Mouse (Mus musculus): Measurements from ENCODE around the gene Cybrd1. TPM values are rescaled to one million over a fixed set of nuclear protein-coding genes. Genes with fewer than 3 reads are reported as not detected.

Cybrd1 gene
- polyA plus RNA-seq, 1 experiment: 3.1 TPM

GRCm38 (mm10) chr2:71161558-71161957 is 43.8 kb downstream of the Cybrd1 start:
- no peak for DNase-seq
- Histone ChIP-seq H3K27me3 (ENCODE audit: control insufficient read depth, insufficient read depth, low read length) (no peaks in the 10 kb centered on the region), H3K27ac (ENCODE audit: control insufficient read depth, insufficient read depth, low read length) (no peak overlapping the region), H3K36me3 (ENCODE audit: control insufficient read depth, insufficient read depth, low read length) (no peaks in the 10 kb centered on the region), H3K4me3 (ENCODE audit: control insufficient read depth, insufficient read depth, low read length) (no peak overlapping the region), H3K4me1 (replicated peaks; ENCODE audit: control insufficient read depth, insufficient read depth, low read length) (peaks cover 7% of the 10 kb centered on the region)
- 89% methylated on average over 7 of the region's 7 CpGs for WGBS
- TF ChIP-seq CTCF (IDR thresholded peaks at IDR 0.05; ENCODE audit: borderline replicate concordance, control insufficient read depth, extremely low read depth, insufficient read depth, low read length, poor library complexity) (no peak), POLR2A (IDR thresholded peaks at IDR 0.05; ENCODE audit: control insufficient read depth, extremely low read depth, insufficient read depth, low read length, poor library complexity) (no peak)

GRCm38 (mm10) chr2:71162831-71163621 is 45.3 kb downstream of the Cybrd1 start:
- no peaks in the 10 kb centered on the region for H3K27me3 ChIP-seq (ENCODE audit: control insufficient read depth, insufficient read depth, low read length)
- WGBS: 87% methylated on average over 25 of the region's 25 CpGs
- no peak overlapping the region for H3K27ac ChIP-seq (ENCODE audit: control insufficient read depth, insufficient read depth, low read length)
- no peaks in the 10 kb centered on the region for H3K36me3 ChIP-seq (ENCODE audit: control insufficient read depth, insufficient read depth, low read length)
- no peak for DNase-seq
- peaks cover 7% of the 10 kb centered on the region for H3K4me1 ChIP-seq (replicated peaks; ENCODE audit: control insufficient read depth, insufficient read depth, low read length)
- TF ChIP-seq CTCF (IDR thresholded peaks at IDR 0.05; ENCODE audit: borderline replicate concordance, control insufficient read depth, extremely low read depth, insufficient read depth, low read length, poor library complexity) (no peak), POLR2A (IDR thresholded peaks at IDR 0.05; ENCODE audit: control insufficient read depth, extremely low read depth, insufficient read depth, low read length, poor library complexity) (no peak)
- no peak overlapping the region for H3K4me3 ChIP-seq (ENCODE audit: control insufficient read depth, insufficient read depth, low read length)

- no peak overlapping the region for H3K27ac ChIP-seq (ENCODE audit: control insufficient read depth, insufficient read depth, low read length)
- H3K4me1 ChIP-seq (replicated peaks; ENCODE audit: control insufficient read depth, insufficient read depth, low read length): no peaks in the 10 kb centered on the region
- DNase-seq: no peak
- TF ChIP-seq CTCF (IDR thresholded peaks at IDR 0.05; ENCODE audit: borderline replicate concordance, control insufficient read depth, extremely low read depth, insufficient read depth, low read length, poor library complexity) (no peak), POLR2A (IDR thresholded peaks at IDR 0.05; ENCODE audit: control insufficient read depth, extremely low read depth, insufficient read depth, low read length, poor library complexity) (no peak)
- 88% methylated on average over 4 of the region's 4 CpGs for WGBS
- H3K4me3 ChIP-seq (ENCODE audit: control insufficient read depth, insufficient read depth, low read length): no peak overlapping the region
- no peaks in the 10 kb centered on the region for H3K27me3 ChIP-seq (ENCODE audit: control insufficient read depth, insufficient read depth, low read length)
- H3K36me3 ChIP-seq (ENCODE audit: control insufficient read depth, insufficient read depth, low read length): no peaks in the 10 kb centered on the region
Observed at GRCm38 (mm10) chr2:71167211-71167610, 49.5 kb downstream of the Cybrd1 start.

GRCm38 (mm10) chr2:71168461-71169021 is 50.8 kb downstream of the Cybrd1 start:
- no peak for DNase-seq
- 80% methylated on average over 10 of the region's 10 CpGs for WGBS

GRCm38 (mm10) chr2:71173031-71173430 is 55.3 kb downstream of the Cybrd1 start:
- H3K36me3 ChIP-seq (ENCODE audit: control insufficient read depth, insufficient read depth, low read length): no peaks in the 10 kb centered on the region
- no peak for DNase-seq
- WGBS: 91% methylated on average over 3 of the region's 3 CpGs
- H3K4me1 ChIP-seq (replicated peaks; ENCODE audit: control insufficient read depth, insufficient read depth, low read length): no peaks in the 10 kb centered on the region; the same call in 1 of the 2 replicates
- H3K4me3 ChIP-seq (ENCODE audit: control insufficient read depth, insufficient read depth, low read length): no peak overlapping the region
- H3K27ac ChIP-seq (ENCODE audit: control insufficient read depth, insufficient read depth, low read length): no peak overlapping the region
- no peaks in the 10 kb centered on the region for H3K27me3 ChIP-seq (ENCODE audit: control insufficient read depth, insufficient read depth, low read length)
- TF ChIP-seq CTCF (IDR thresholded peaks at IDR 0.05; ENCODE audit: borderline replicate concordance, control insufficient read depth, extremely low read depth, insufficient read depth, low read length, poor library complexity) (no peak), POLR2A (IDR thresholded peaks at IDR 0.05; ENCODE audit: control insufficient read depth, extremely low read depth, insufficient read depth, low read length, poor library complexity) (no peak)

More at GRCm38 (mm10) chr2:71168461-71169021, 50.8 kb downstream of the Cybrd1 start:
- no peaks in the 10 kb centered on the region for H3K4me1 ChIP-seq (replicated peaks; ENCODE audit: control insufficient read depth, insufficient read depth, low read length)
- H3K27ac ChIP-seq (ENCODE audit: control insufficient read depth, insufficient read depth, low read length): no peak overlapping the region
- H3K4me3 ChIP-seq (ENCODE audit: control insufficient read depth, insufficient read depth, low read length): no peak overlapping the region
- no peaks in the 10 kb centered on the region for H3K27me3 ChIP-seq (ENCODE audit: control insufficient read depth, insufficient read depth, low read length)
- H3K36me3 ChIP-seq (ENCODE audit: control insufficient read depth, insufficient read depth, low read length): no peaks in the 10 kb centered on the region
- TF ChIP-seq CTCF (IDR thresholded peaks at IDR 0.05; ENCODE audit: borderline replicate concordance, control insufficient read depth, extremely low read depth, insufficient read depth, low read length, poor library complexity) (no peak), POLR2A (IDR thresholded peaks at IDR 0.05; ENCODE audit: control insufficient read depth, extremely low read depth, insufficient read depth, low read length, poor library complexity) (no peak)

GRCm38 (mm10) chr2:71176329-71177249 is 58.9 kb downstream of the Cybrd1 start:
- no peak for DNase-seq
- no peaks in the 10 kb centered on the region for H3K36me3 ChIP-seq (ENCODE audit: control insufficient read depth, insufficient read depth, low read length)
- 0 out of 2 replicates have a peak, but pooled peaks cover 2% of the 10 kb centered on the region for H3K27me3 ChIP-seq (ENCODE audit: control insufficient read depth, insufficient read depth, low read length)
- no peak overlapping the region for H3K4me3 ChIP-seq (ENCODE audit: control insufficient read depth, insufficient read depth, low read length)
- H3K4me1 ChIP-seq (replicated peaks; ENCODE audit: control insufficient read depth, insufficient read depth, low read length): no peaks in the 10 kb centered on the region; the same call in 1 of the 2 replicates
- WGBS: 53% methylated on average over 9 of the region's 9 CpGs
- H3K27ac ChIP-seq (ENCODE audit: control insufficient read depth, insufficient read depth, low read length): no peak overlapping the region
- TF ChIP-seq CTCF (IDR thresholded peaks at IDR 0.05; ENCODE audit: borderline replicate concordance, control insufficient read depth, extremely low read depth, insufficient read depth, low read length, poor library complexity) (no peak), POLR2A (IDR thresholded peaks at IDR 0.05; ENCODE audit: control insufficient read depth, extremely low read depth, insufficient read depth, low read length, poor library complexity) (no peak)
